Mouse (Mus musculus) heart, adult 2 months (tissue): ENCODE measurements at regions not wholly inside any gene's neighbourhood (a gene's known extent, or its start where the extent isn't known, plus 50 kb on each side); places are given as distances from the start of the nearest gene placed in this dataset.
A peak's percentile ranks its signal among the peaks of the same experiment; 100 is the strongest.
"Not testable (repeated sequence)": the region's sequence is repeated elsewhere in the genome, so short reads cannot be mapped to it uniquely, and the experiment has no call there.

Experiments
- DNase-seq, 2 experiments: peaks; one replicate each; pipeline ENCODE4 v3.0.0; 2021
- H3K27ac ChIP-seq: fragments of 200-600 bp; 2 replicates; pipeline ENCODE4 v1.8.1; 2022
- H3K27me3 ChIP-seq: fragments of 200-500 bp; 2 replicates; pipeline ENCODE4 v1.6.1; 2012; ENCODE audit warnings: mild to moderate bottlenecking, low read length, inconsistent platforms, mixed read lengths; ENCODE audit not compliant: control insufficient read depth, insufficient read depth
- H3K36me3 ChIP-seq: fragments of 200-500 bp; 2 replicates; pipeline ENCODE4 v1.6.1; 2012; ENCODE audit warnings: low read length, inconsistent platforms; ENCODE audit not compliant: control insufficient read depth, insufficient read depth
- H3K4me1 ChIP-seq: fragments of 200-500 bp; 2 replicates; pipeline ENCODE4 v1.6.1; 2011; ENCODE audit warnings: low read length; ENCODE audit not compliant: control insufficient read depth, insufficient read depth
- H3K4me3 ChIP-seq: fragments of 200-600 bp; 2 replicates; pipeline ENCODE4 v1.8.1; 2022
- H3K79me2 ChIP-seq: fragments of 200-500 bp; replicated peaks from 2 replicates; pipeline ENCODE4 v1.6.1; 2012; ENCODE audit warnings: mild to moderate bottlenecking, inconsistent platforms, low read length, moderate library complexity, mixed read lengths; ENCODE audit not compliant: control insufficient read depth, insufficient read depth
- H3K9ac ChIP-seq: fragments of 200-500 bp; 2 replicates; pipeline ENCODE4 v1.6.1; 2012; ENCODE audit warnings: low read depth, mild to moderate bottlenecking, control low read depth, inconsistent platforms, low read length, mixed read lengths
- CTCF ChIP-seq: fragments of 200-600 bp; IDR thresholded peaks from 2 replicates; pipeline ENCODE4 v1.8.1; 2022; ENCODE audit warnings: antibody characterized with exemption, mild to moderate bottlenecking, moderate library complexity
- EP300 ChIP-seq: fragments of 200-500 bp; IDR thresholded peaks from 2 replicates; pipeline ENCODE4 v1.6.1; 2011; ENCODE audit warnings: low read depth, low read length, control low read depth; ENCODE audit not compliant: insufficient read depth
- POLR2A ChIP-seq: fragments of 200-500 bp; IDR thresholded peaks from 2 replicates; pipeline ENCODE4 v1.6.1; 2011; ENCODE audit warnings: mild to moderate bottlenecking, low read depth, low read length, control low read depth; ENCODE audit not compliant: insufficient read depth
- WGBS: fragments of 180-500 bp; shearing (Covaris S2); methylation state at CpG from one replicate; pipeline ENCODE4 v1.1.7; 2018; 5-methylcytosine and 5-hydroxymethylcytosine counted together
- intact Hi-C: fragments of 180-260 bp; cut with DNase I; formaldehyde crosslinking; loops from one replicate; pipeline ENCODE4 v1.15.1; 2025

- Histone ChIP-seq H3K36me3 (no peaks in the 10 kb centered on the region), H3K27ac (peak overlapping the region; percentile 4; the same call in 1 of the 2 replicates), H3K4me3 (no peak overlapping the region), H3K79me2 (no peaks in the 10 kb centered on the region), H3K27me3 (no peaks in the 10 kb centered on the region), H3K9ac (no peak overlapping the region), H3K4me1 (no peaks in the 10 kb centered on the region)
- TF ChIP-seq EP300 (no peak), CTCF (no peak), POLR2A (no peak)
- 35% methylated on average over 4 of the region's 4 CpGs for WGBS
- DNase-seq = peak in 1 of 2 experiments; percentile 10
- intact Hi-C loops = no loop called here
Measured at GRCm38 (mm10) chr6:44010946-44011345, 344.9 kb upstream of the Tpk1 start.

- intact Hi-C loops, H3K9ac ChIP-seq, DNase-seq, H3K36me3 ChIP-seq, H3K27ac ChIP-seq, H3K27me3 ChIP-seq, H3K4me1 ChIP-seq, H3K79me2 ChIP-seq, H3K4me3 ChIP-seq: not testable (repeated sequence)
Measured at GRCm38 (mm10) chr6:44007196-44007595, 341.1 kb upstream of the Tpk1 start.
